Mouse (Mus musculus) c-Kit-negative CD71-positive TER-119-positive erythroid progenitor cells, embryonic 14.5 days (primary cell): ENCODE measurements at regions not wholly inside any gene's neighbourhood (a gene's known extent, or its start where the extent isn't known, plus 50 kb on each side); places are given as distances from the start of the nearest gene placed in this dataset.

ENCODE experiments used
- DNase-seq: peaks from one replicate; pipeline ENCODE4 v3.0.0-alpha.2; 2013; ENCODE audit warnings: low read depth, low spot score

- no peak for DNase-seq
Observed at GRCm38 (mm10) chr15:85660528-85661392, 74.0 kb upstream of the Ppara start.

GRCm38 (mm10) chr15:85661393-85661690 is 73.4 kb upstream of the Ppara start:
- DNase-seq: no peak

- no peak for DNase-seq
Observed at GRCm38 (mm10) chr15:85661771-85662170, 73.0 kb upstream of the Ppara start.

GRCm38 (mm10) chr15:85662271-85662670 is 72.5 kb upstream of the Ppara start:
- DNase-seq: no peak

GRCm38 (mm10) chr15:85662673-85663072 is 72.1 kb upstream of the Ppara start:
- DNase-seq: no peak

GRCm38 (mm10) chr15:85663757-85664431 is 70.9 kb upstream of the Ppara start:
- no peak for DNase-seq

- no peak for DNase-seq
Observed at GRCm38 (mm10) chr15:85664432-85664828, 70.4 kb upstream of the Ppara start.

- DNase-seq: no peak
Observed at GRCm38 (mm10) chr15:85665181-85665821, 69.5 kb upstream of the Ppara start.

- DNase-seq: no peak
Observed at GRCm38 (mm10) chr15:85666496-85666895, 68.3 kb upstream of the Ppara start.

- DNase-seq: no peak
Observed at GRCm38 (mm10) chr15:85667381-85667791, 67.4 kb upstream of the Ppara start.

- DNase-seq: no peak
Observed at GRCm38 (mm10) chr15:85667906-85668590, 66.7 kb upstream of the Ppara start.

- no peak for DNase-seq
Observed at GRCm38 (mm10) chr15:85668871-85669651, 65.7 kb upstream of the Ppara start.

GRCm38 (mm10) chr15:85669652-85670175 is 65.1 kb upstream of the Ppara start:
- no peak for DNase-seq

- no peak for DNase-seq
Observed at GRCm38 (mm10) chr15:85670176-85670788, 64.5 kb upstream of the Ppara start.

GRCm38 (mm10) chr15:85670789-85671700 is 63.7 kb upstream of the Ppara start:
- no peak for DNase-seq

GRCm38 (mm10) chr15:85671701-85672191 is 63.0 kb upstream of the Ppara start:
- DNase-seq: no peak

GRCm38 (mm10) chr15:85672376-85672775 is 62.4 kb upstream of the Ppara start:
- no peak for DNase-seq

GRCm38 (mm10) chr15:85672931-85673330 is 61.9 kb upstream of the Ppara start:
- no peak for DNase-seq

- DNase-seq: no peak
Observed at GRCm38 (mm10) chr15:85673506-85673905, 61.3 kb upstream of the Ppara start.
